Mouse (Mus musculus): ENCODE results near the gene L3mbtl3. TPM values are rescaled to one million over a fixed set of nuclear protein-coding genes. Genes with fewer than 3 reads are reported as not detected.

Gene L3mbtl3
- polyA plus RNA-seq, 1 experiment: 4.0 TPM

- H3K4me2 ChIP-seq (ENCODE audit: low read depth): peak overlapping the region; percentile 10
- H3K79me2 ChIP-seq (ENCODE audit: control insufficient read depth, insufficient read depth): no peaks in the 10 kb centered on the region
- H3K4me3 ChIP-seq: no peak overlapping the region
- H3ac ChIP-seq (ENCODE audit: control insufficient read depth, insufficient read length): no peak overlapping the region
- no peaks in the 10 kb centered on the region for H3K36me3 ChIP-seq (ENCODE audit: control insufficient read depth, insufficient read depth)
- H3K27me3 ChIP-seq (ENCODE audit: control insufficient read depth, insufficient read depth, insufficient read length): no peaks in the 10 kb centered on the region
- TF ChIP-seq SRF (IDR thresholded peaks at IDR 0.05; ENCODE audit: control insufficient read depth, insufficient read length, low read depth) (no peak), USF1 (IDR thresholded peaks at IDR 0.05; ENCODE audit: low read depth) (no peak), E2F4 (IDR thresholded peaks at IDR 0.05; ENCODE audit: insufficient read depth) (no peak), CEBPB (IDR thresholded peaks at IDR 0.05; ENCODE audit: insufficient read depth, poor library complexity, severe bottlenecking) (no peak), REST (IDR thresholded peaks at IDR 0.05; ENCODE audit: insufficient read depth, insufficient read length) (no peak), TCF3 (IDR thresholded peaks at IDR 0.05; ENCODE audit: insufficient read length, low read depth) (no peak)
These were observed 137.2 kb downstream of the L3mbtl3 start for GRCm38 (mm10) chr10:26238559-26238958.

GRCm38 (mm10) chr10:26232071-26232653, 143.6 kb downstream of the L3mbtl3 start:
- H3K27me3 ChIP-seq (ENCODE audit: control insufficient read depth, insufficient read depth, insufficient read length): no peaks in the 10 kb centered on the region
- TF ChIP-seq POLR2A (IDR thresholded peaks at IDR 0.05; ENCODE audit: insufficient read length, low read depth) (no peak), MAX (IDR thresholded peaks at IDR 0.05; ENCODE audit: low read depth) (no peak), TCF3 (IDR thresholded peaks at IDR 0.05; ENCODE audit: insufficient read length, low read depth) (no peak), USF1 (IDR thresholded peaks at IDR 0.05; ENCODE audit: low read depth) (no peak), MYOD1 (IDR thresholded peaks at IDR 0.05; ENCODE audit: control insufficient read depth in 1 of 3, insufficient read length in 2 of 3, low read depth in 2 of 3) (no peak), REST (IDR thresholded peaks at IDR 0.05; ENCODE audit: insufficient read depth, insufficient read length) (no peak), MYOG (IDR thresholded peaks at IDR 0.05; ENCODE audit: control insufficient read depth in 1 of 3, insufficient read depth in 1 of 3, insufficient read length in 2 of 3, low read depth in 2 of 3) (no peak), TCF12 (IDR thresholded peaks at IDR 0.05; ENCODE audit: insufficient read depth, poor library complexity, severe bottlenecking) (no peak), CEBPB (IDR thresholded peaks at IDR 0.05; ENCODE audit: insufficient read depth, poor library complexity, severe bottlenecking) (no peak), SRF (IDR thresholded peaks at IDR 0.05; ENCODE audit: control insufficient read depth, insufficient read length, low read depth) (no peak), E2F4 (IDR thresholded peaks at IDR 0.05; ENCODE audit: insufficient read depth) (no peak), POLR2AphosphoS2 (IDR thresholded peaks at IDR 0.05; ENCODE audit: insufficient read length, low read depth) (no peak)
- no peak overlapping the region for H3ac ChIP-seq (ENCODE audit: control insufficient read depth, insufficient read length)
- H3K79me2 ChIP-seq (ENCODE audit: control insufficient read depth, insufficient read depth): no peaks in the 10 kb centered on the region
- no peak overlapping the region for H3K4me2 ChIP-seq (ENCODE audit: low read depth)
- H3K4me3 ChIP-seq: no peak overlapping the region
- no peaks in the 10 kb centered on the region for H3K36me3 ChIP-seq (ENCODE audit: control insufficient read depth, insufficient read depth)

- no peak within 1 kb of the TSS for H3K4me2 ChIP-seq (ENCODE audit: low read depth)
- TF ChIP-seq E2F4 (IDR thresholded peaks at IDR 0.05; ENCODE audit: insufficient read depth): no peak
- TF ChIP-seq CEBPB (IDR thresholded peaks at IDR 0.05; ENCODE audit: insufficient read depth, poor library complexity, severe bottlenecking): no peak
- TF ChIP-seq MYOD1 (IDR thresholded peaks at IDR 0.05; ENCODE audit: control insufficient read depth in 1 of 3, insufficient read length in 2 of 3, low read depth in 2 of 3): no peak
- TF ChIP-seq SRF (IDR thresholded peaks at IDR 0.05; ENCODE audit: control insufficient read depth, insufficient read length, low read depth): no peak
- no peak for TF ChIP-seq POLR2AphosphoS2 (IDR thresholded peaks at IDR 0.05; ENCODE audit: insufficient read length, low read depth)
- TF ChIP-seq TCF3 (IDR thresholded peaks at IDR 0.05; ENCODE audit: insufficient read length, low read depth): no peak
- TF ChIP-seq MYOG (IDR thresholded peaks at IDR 0.05; ENCODE audit: control insufficient read depth in 1 of 3, insufficient read depth in 1 of 3, insufficient read length in 2 of 3, low read depth in 2 of 3): no peak
- TF ChIP-seq TCF12 (IDR thresholded peaks at IDR 0.05; ENCODE audit: insufficient read depth, poor library complexity, severe bottlenecking): no peak
- TF ChIP-seq REST (IDR thresholded peaks at IDR 0.05; ENCODE audit: insufficient read depth, insufficient read length): no peak
- TF ChIP-seq POLR2A (IDR thresholded peaks at IDR 0.05; ENCODE audit: insufficient read length, low read depth): no peak
- no peak for TF ChIP-seq MAX (IDR thresholded peaks at IDR 0.05; ENCODE audit: low read depth)
- no peak for TF ChIP-seq USF1 (IDR thresholded peaks at IDR 0.05; ENCODE audit: low read depth)
- H3ac ChIP-seq (ENCODE audit: control insufficient read depth, insufficient read length): no peak within 1 kb of the TSS
- no peaks in the 10 kb centered on the region for H3K27me3 ChIP-seq (ENCODE audit: control insufficient read depth, insufficient read depth, insufficient read length)
- H3K4me3 ChIP-seq: no peak within 1 kb of the TSS
- no peaks in the 10 kb centered on the region for H3K36me3 ChIP-seq (ENCODE audit: control insufficient read depth, insufficient read depth)
- no peaks in the 10 kb centered on the region for H3K79me2 ChIP-seq (ENCODE audit: control insufficient read depth, insufficient read depth)
These were observed 146.3 kb downstream of the L3mbtl3 start, which contains the start of gene Samd3 for GRCm38 (mm10) chr10:26229488-26229887. TSS of gene Samd3 (plus strand) at chr10:26229707.

- no peaks in the 10 kb centered on the region for H3K27me3 ChIP-seq (ENCODE audit: control insufficient read depth, insufficient read depth, insufficient read length)
- TF ChIP-seq TCF3 (IDR thresholded peaks at IDR 0.05; ENCODE audit: insufficient read length, low read depth) (no peak), CEBPB (IDR thresholded peaks at IDR 0.05; ENCODE audit: insufficient read depth, poor library complexity, severe bottlenecking) (no peak), E2F4 (IDR thresholded peaks at IDR 0.05; ENCODE audit: insufficient read depth) (no peak), TCF12 (IDR thresholded peaks at IDR 0.05; ENCODE audit: insufficient read depth, poor library complexity, severe bottlenecking) (no peak)
- H3K4me2 ChIP-seq (ENCODE audit: low read depth): no peak overlapping the region
- H3ac ChIP-seq (ENCODE audit: control insufficient read depth, insufficient read length): no peak overlapping the region
- H3K36me3 ChIP-seq (ENCODE audit: control insufficient read depth, insufficient read depth): no peaks in the 10 kb centered on the region
- no peaks in the 10 kb centered on the region for H3K79me2 ChIP-seq (ENCODE audit: control insufficient read depth, insufficient read depth)
- H3K4me3 ChIP-seq: no peak overlapping the region
These were observed 147.6 kb downstream of the L3mbtl3 start for GRCm38 (mm10) chr10:26228187-26228586.

- Histone ChIP-seq H3K36me3 (ENCODE audit: control insufficient read depth, insufficient read depth) (no peaks in the 10 kb centered on the region), H3K4me3 (no peak overlapping the region)
- TF ChIP-seq CEBPB (IDR thresholded peaks at IDR 0.05; ENCODE audit: insufficient read depth, poor library complexity, severe bottlenecking): no peak
- TF ChIP-seq SRF (IDR thresholded peaks at IDR 0.05; ENCODE audit: control insufficient read depth, insufficient read length, low read depth): no peak
These were observed 149.0 kb downstream of the L3mbtl3 start for GRCm38 (mm10) chr10:26226734-26227133.

More at GRCm38 (mm10) chr10:26226734-26227133, 149.0 kb downstream of the L3mbtl3 start:
- no peaks in the 10 kb centered on the region for H3K79me2 ChIP-seq (ENCODE audit: control insufficient read depth, insufficient read depth)
- H3K4me2 ChIP-seq (ENCODE audit: low read depth): no peak overlapping the region
- H3K27me3 ChIP-seq (ENCODE audit: control insufficient read depth, insufficient read depth, insufficient read length): no peaks in the 10 kb centered on the region
- H3ac ChIP-seq (ENCODE audit: control insufficient read depth, insufficient read length): no peak overlapping the region

All from myocyte (in vitro differentiated cells).